Mouse (Mus musculus): Measurements from ENCODE around the gene Fam71e2.

Gene Fam71e2

DNA sequence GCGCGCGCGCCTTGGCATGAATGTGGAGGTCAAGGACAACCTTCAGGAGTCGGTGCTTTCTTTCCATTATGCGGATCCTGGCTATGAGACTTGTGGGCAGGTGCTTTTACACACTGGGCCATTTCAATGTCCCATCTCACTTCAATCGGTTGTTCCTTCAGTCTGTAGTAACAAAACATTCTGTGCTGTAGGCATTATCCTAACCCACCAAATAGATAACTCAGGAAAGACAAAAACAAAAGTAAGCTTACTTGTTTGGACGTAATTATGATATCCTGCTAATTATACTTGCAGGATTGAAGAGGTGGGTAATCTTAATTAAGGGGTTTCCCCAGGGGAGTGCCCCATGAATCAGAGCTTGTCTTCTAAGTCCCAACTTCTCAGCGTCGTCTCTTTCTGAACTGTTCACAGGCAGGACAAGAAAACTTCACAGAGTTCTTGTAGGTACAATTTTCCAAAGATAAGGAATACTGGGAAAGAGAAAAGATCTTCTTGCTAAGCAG lies 32.0 kb downstream of the Fam71e2 start:
- DNase-seq: no peak

DNA sequence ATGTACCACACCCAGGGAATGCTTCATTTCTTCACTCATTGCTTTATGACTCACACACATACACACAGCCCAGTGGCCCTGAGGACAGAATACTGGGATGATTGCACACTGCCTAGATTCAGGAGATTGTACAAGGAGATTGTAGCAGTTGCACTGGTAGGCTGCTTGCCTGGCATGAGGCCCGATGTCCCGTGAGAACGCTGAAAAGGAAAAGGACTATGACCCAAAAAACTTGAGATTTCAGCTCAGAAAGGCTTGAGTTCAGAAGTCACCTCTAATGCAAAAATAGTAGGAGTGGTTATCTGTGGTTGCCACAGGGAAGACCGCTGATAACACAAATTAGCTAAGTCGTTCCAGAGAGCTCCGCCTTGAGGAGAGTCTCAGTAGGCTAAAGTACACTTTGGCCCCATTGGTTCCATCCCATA lies 38.1 kb downstream of the Fam71e2 start:
- no peak for DNase-seq

DNA sequence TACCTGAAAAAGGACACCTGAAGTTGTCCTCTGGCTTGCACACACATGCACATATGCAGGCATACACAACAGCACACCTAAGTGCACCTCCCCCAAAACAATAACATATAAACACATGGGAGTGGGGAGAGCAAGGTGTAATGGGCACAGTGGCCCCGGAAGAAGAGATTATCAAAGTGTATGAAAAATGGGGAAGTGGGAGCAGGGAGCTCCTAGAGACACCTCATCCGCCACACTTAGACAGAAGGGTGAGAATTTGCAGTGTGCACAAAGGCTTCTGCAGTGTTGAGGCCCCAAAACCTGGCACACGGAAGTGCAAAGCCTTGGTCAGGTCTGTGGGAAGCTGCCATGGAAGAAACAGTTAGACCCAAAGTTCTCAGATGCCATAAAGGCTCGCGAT lies 40.0 kb downstream of the Fam71e2 start:
- DNase-seq: no peak

DNA sequence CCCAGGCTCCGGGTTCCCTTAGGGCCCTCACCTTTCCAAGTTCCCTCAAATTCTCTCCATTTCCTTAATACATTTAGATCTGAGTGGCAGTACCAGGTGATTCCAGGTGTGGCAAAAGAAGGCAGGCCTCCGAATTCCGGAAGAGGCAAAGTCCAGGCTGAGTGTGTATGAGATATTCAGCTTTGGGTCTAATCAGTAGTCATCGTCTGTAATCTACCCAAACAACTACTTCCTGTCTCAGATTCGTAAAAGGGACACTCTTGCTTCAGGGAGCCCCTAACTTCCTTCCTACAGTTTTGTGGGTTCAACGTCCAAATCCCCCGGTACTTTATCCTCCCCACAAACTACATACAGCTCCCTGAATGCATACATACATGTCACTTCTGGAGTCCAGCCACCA lies 45.9 kb downstream of the Fam71e2 start, which contains the start of gene Tmem150b:
Gene Tmem150b (minus strand): TSS at position 81 of the 400 bp plus-strand sequence.
- DNase-seq: no peak

DNA sequence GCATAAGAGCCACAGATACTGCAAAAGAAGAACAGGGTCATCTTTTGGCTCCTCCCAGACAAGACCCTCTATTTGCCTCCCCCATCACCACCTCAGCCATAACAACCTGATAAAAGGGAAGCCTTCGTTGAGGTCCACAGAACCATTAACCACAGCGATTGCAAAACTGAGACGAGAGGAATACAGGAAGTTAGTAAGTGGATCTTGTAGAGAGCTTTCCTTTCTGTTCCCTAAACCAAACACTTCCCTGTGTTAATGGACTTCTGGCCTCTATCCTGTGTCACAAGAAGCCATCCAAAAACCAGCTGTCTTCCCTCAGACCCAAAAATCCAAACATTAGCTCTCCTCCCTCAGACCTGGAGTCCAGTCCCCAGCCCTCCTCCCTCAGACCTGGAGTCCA lies 46.7 kb downstream of the Fam71e2 start:
- no peak for DNase-seq

DNA sequence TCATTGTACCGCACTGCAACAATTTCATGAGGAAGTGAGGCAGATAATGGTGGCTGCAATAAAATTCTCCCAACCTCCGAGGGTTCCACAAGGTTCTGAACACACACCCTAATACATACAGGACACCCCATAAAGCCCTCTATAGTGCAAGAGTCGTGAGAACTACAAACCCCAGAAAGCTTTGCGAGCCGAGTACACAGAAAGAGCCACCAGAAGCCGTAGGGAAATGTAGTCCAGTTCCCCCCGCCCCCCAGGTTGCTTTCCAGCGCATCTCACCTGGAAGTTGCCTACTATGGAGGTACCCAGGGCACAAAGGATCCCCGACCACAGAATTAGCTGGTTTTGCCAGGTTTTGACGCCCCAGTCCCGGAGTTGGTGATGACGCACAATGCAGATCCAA lies 47.6 kb downstream of the Fam71e2 start:
- DNase-seq: peak; percentile 38

DNA sequence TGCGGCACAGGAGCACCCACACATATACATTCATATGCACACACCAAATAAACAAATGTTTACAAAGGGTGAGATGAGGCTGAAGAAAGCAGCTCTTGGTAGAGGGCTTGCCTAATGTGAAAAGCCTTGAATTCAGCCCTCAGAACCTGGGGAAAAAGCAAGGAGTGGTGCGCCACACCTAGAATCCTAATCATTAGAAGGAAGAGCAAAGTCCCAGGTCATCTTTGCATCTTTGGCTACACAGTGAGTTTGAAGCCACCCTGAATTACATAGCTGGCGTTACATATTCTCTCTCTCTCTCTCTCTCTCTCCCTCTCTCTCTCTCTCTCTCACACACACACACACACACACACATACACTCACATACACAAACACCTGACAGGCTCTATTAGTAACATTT lies 51.8 kb downstream of the Fam71e2 start:
- DNase-seq: no peak

DNA sequence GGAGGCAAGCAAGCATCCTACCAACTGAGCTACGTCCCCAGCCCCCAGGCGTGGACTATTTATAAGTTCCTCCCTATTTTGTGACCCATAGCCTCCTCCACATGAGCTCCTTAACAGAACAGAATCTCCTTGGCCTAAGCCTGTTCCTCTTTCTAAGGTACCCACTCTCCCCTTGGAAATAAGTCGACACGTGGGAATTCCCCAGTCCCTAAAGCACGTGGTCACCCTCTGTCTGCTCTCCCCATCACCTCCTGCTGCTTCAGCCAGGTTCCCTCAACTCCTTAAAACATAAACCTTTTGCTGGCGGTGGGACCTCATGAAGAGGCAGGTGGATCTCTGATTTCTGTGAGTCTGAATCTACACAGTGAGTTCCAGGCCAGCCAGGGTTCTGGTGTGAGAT lies 54.1 kb downstream of the Fam71e2 start:
- DNase-seq: no peak

DNA sequence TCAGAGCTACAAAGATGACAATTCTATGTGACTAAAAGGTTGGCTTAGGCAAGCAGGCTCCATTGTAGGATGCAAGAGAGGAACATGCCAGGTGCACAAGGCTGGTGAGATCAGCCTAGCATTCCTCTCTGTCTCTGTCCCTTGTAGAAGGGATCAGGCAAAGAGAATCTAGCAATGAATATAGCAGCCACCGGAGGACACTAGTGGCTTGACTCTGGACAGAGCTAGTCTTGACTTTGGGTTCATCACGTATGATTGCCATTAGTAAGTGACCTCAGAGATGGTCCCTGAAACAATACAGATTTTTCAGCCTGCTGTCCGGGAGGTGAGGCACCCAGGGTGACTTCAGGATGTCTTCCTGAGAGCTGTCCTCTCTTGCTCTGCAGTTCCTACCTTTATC lies 58.5 kb downstream of the Fam71e2 start:
- no peak for DNase-seq

DNA sequence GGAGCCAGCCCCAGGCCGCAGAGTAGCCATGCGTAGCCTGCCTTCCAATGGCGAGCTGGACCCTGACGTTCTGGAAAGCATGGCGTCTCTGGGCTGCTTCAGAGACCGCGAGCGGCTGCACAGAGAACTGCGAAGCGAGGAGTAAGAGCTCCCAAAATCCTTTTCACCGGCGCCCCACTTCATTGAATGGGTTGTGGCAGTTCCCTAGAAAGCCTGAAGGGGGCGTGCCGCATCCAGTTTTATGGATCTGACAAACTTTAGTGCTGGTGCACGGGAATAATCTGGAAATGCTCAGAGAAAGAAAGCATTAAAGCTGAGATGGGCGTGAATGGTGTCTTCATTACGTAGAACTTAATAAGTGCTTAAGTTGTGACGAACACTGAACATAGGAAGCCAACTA lies 66.0 kb downstream of the Fam71e2 start:
- DNase-seq: peak; percentile 58

Data from lung, postnatal 10 days (tissue).